Mouse (Mus musculus) urinary bladder, postnatal 14 days (tissue): ENCODE results near the gene Stpg4.

Experiments used
- DNase-seq: peaks from one replicate; pipeline ENCODE4 v3.0.0; 2021; ENCODE audit warnings: low spot score

The Stpg4 gene

GRCm38 (mm10) chr17:87350471-87351240 lies 76.9 kb downstream of the Stpg4 start:
- DNase-seq: peak; percentile 35

- no peak for DNase-seq
Measured at GRCm38 (mm10) chr17:87349575-87349974, 78.0 kb downstream of the Stpg4 start.

GRCm38 (mm10) chr17:87349069-87349468 lies 78.5 kb downstream of the Stpg4 start:
- DNase-seq: no peak

- DNase-seq: no peak
Measured at GRCm38 (mm10) chr17:87348353-87348752, 79.2 kb downstream of the Stpg4 start.

- DNase-seq: no peak
Measured at GRCm38 (mm10) chr17:87345252-87345593, 82.3 kb downstream of the Stpg4 start.

- no peak for DNase-seq
Measured at GRCm38 (mm10) chr17:87344441-87345251, 82.9 kb downstream of the Stpg4 start.

GRCm38 (mm10) chr17:87343060-87343703 lies 84.4 kb downstream of the Stpg4 start:
- DNase-seq: no peak
